Mouse (Mus musculus): ENCODE measurements around the gene Nlrp4c. TPM values are rescaled to one million over a fixed set of nuclear protein-coding genes. Genes with fewer than 3 reads are reported as not detected.

Nlrp4c gene
- total RNA-seq, 2 experiments from 2014 or later = not detected

Other genes starting within 250 kb of the Nlrp4c start
- gene Vmn1r63, start 239.7 kb upstream of the Nlrp4c start, total RNA-seq (2021) = not detected
- gene Vmn1r64, start 160.6 kb upstream of the Nlrp4c start, total RNA-seq (2021) = not detected
- gene Vmn1r65, start 34.2 kb upstream of the Nlrp4c start, total RNA-seq (2021) = not detected
- gene Zfp787, start 110.8 kb downstream of the Nlrp4c start, total RNA-seq (2021) = 10 to 100 TPM; 27.0 to 27.9 TPM
- gene Zfp444, start 127.1 kb downstream of the Nlrp4c start, total RNA-seq (2021) = 10 to 100 TPM; 52.1 to 54.8 TPM
- gene Galp, start 151.9 kb downstream of the Nlrp4c start, total RNA-seq (2021) = not detected
- not detected for gene Zscan5b, start 177.1 kb downstream of the Nlrp4c start, total RNA-seq (2021)
- not detected for gene Epp13, start 207.5 kb downstream of the Nlrp4c start, total RNA-seq (2021)
- 10 to 100 TPM; 15.8 to 16.8 TPM for gene Zfp667, start 241.4 kb downstream of the Nlrp4c start, total RNA-seq (2021)